Mouse (Mus musculus): Measurements from ENCODE around the gene Pappa.

DNA sequence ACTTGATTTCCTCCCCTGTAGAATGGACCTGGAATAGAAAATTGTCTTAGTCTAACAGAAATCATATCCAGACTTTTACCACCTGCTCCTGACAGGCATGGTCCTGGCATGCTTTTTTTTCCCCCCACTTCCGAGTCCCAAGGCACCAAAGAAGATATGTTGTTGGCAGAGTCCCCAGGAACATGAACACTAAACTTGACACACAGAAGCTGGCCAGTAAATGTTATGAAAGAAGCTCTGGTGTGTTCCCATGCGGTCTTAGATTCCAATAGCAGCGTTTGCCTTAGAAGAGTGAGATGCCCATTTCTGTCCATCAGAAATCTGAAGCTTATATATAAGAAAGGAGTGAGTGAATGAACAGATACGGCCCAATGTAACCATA, 155.3 kb downstream of the Pappa start:
- TF ChIP-seq CTCF (IDR thresholded peaks at IDR 0.05; ENCODE audit: borderline replicate concordance, control insufficient read depth, extremely low read depth, insufficient read depth, low read length, poor library complexity) (no peak), POLR2A (IDR thresholded peaks at IDR 0.05; ENCODE audit: control insufficient read depth, extremely low read depth, insufficient read depth, low read length, poor library complexity) (no peak)
